Mouse (Mus musculus): Measurements from ENCODE around the gene Rpusd4.

DNA sequence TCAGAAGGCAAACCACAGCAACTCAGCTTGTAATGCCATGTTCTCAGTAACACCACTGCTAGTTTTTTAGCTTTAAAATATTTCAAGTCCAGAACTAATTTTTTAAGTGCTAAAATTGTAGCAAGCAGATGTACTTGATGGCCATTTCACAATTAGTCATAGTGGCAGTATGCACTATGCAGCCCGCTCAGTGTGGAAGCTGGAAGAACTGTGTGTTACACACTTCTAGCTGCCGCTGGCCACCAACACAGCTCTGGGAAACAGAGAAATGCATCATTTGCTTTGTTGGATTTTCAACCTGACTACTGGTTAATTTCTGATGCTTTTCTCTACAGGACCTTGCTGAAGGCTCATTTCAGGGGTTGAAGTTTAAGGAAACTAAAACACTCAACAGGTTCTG, 20.3 kb upstream of the Rpusd4 start:
- TF ChIP-seq CTCF (IDR thresholded peaks at IDR 0.05; ENCODE audit: low read depth) (no peak), EP300 (IDR thresholded peaks at IDR 0.05; ENCODE audit: low read depth) (no peak)
